Mouse (Mus musculus): ENCODE results near the gene Dmpk. TPM values are rescaled to one million over a fixed set of nuclear protein-coding genes. Genes with fewer than 3 reads are reported as not detected.

The Dmpk gene
- 12.4 and 13.8 TPM in 2 replicates for polyA plus RNA-seq (2014; fragmentation: Nextera tagmentation; extraction: Ambion mirVana)

- DNase-seq (ENCODE audit: low spot score) = no peak
- Histone ChIP-seq H3K9ac (ENCODE audit: low read length) (no peak within 1 kb of the TSS; the same call in 1 of the 2 replicates), H3K9me3 (ENCODE audit: control insufficient read depth, low read length) (no peaks in the 10 kb centered on the region), H3K27me3 (ENCODE audit: control insufficient read depth, insufficient read depth, low read length) (no peaks in the 10 kb centered on the region), H3K4me1 (replicated peaks; ENCODE audit: control insufficient read depth, insufficient read depth, low read length) (peaks cover 7% of the 10 kb centered on the region), H3K4me2 (ENCODE audit: low read depth, low read length, severe bottlenecking) (no peak within 1 kb of the TSS), H3K36me3 (ENCODE audit: control insufficient read depth, insufficient read depth, low read length) (peaks cover 12% of the 10 kb centered on the region), H3K27ac (ENCODE audit: low read depth, low read length) (no peak within 1 kb of the TSS), H3K4me3 (ENCODE audit: low read depth, low read length) (no peak within 1 kb of the TSS)
- ATAC-seq (replicated peaks; ENCODE audit: low FRiP score) = no peak
- WGBS = 49% methylated on average over 10 of the region's 10 CpGs
These were observed at the start of gene Dmpk for GRCm38 (mm10) chr7:19083701-19084100. Gene Dmpk (plus strand): TSS chr7:19083849.

GRCm38 (mm10) chr7:19044616-19045015, 39.0 kb upstream of the Dmpk start:
- no peaks in the 10 kb centered on the region for H3K9me3 ChIP-seq (ENCODE audit: control insufficient read depth, low read length)
- H3K36me3 ChIP-seq (ENCODE audit: control insufficient read depth, insufficient read depth, low read length) = peaks cover 43% of the 10 kb centered on the region
- H3K27me3 ChIP-seq (ENCODE audit: control insufficient read depth, insufficient read depth, low read length) = no peaks in the 10 kb centered on the region
- ATAC-seq (replicated peaks; ENCODE audit: low FRiP score) (no peak), DNase-seq (ENCODE audit: low spot score) (no peak)
- no peak overlapping the region for H3K9ac ChIP-seq (ENCODE audit: low read length)
- H3K4me3 ChIP-seq (ENCODE audit: low read depth, low read length) = no peak overlapping the region
- no peaks in the 10 kb centered on the region for H3K4me1 ChIP-seq (replicated peaks; ENCODE audit: control insufficient read depth, insufficient read depth, low read length)
- H3K27ac ChIP-seq (ENCODE audit: low read depth, low read length) = no peak overlapping the region
- H3K4me2 ChIP-seq (ENCODE audit: low read depth, low read length, severe bottlenecking) = no peak overlapping the region
- WGBS = 97% methylated on average over 6 of the region's 6 CpGs

GRCm38 (mm10) chr7:19046286-19047069, 37.2 kb upstream of the Dmpk start:
- H3K9ac ChIP-seq (ENCODE audit: low read length) = no peak overlapping the region
- H3K27ac ChIP-seq (ENCODE audit: low read depth, low read length) = no peak overlapping the region
- DNase-seq (ENCODE audit: low spot score) = no peak
- no peak overlapping the region for H3K4me2 ChIP-seq (ENCODE audit: low read depth, low read length, severe bottlenecking)
- H3K27me3 ChIP-seq (ENCODE audit: control insufficient read depth, insufficient read depth, low read length) = no peaks in the 10 kb centered on the region
- H3K4me3 ChIP-seq (ENCODE audit: low read depth, low read length) = no peak overlapping the region
- 91% methylated on average over 9 of the region's 11 CpGs for WGBS
- H3K36me3 ChIP-seq (ENCODE audit: control insufficient read depth, insufficient read depth, low read length) = peaks cover 40% of the 10 kb centered on the region
- H3K4me1 ChIP-seq (replicated peaks; ENCODE audit: control insufficient read depth, insufficient read depth, low read length) = no peaks in the 10 kb centered on the region
- H3K9me3 ChIP-seq (ENCODE audit: control insufficient read depth, low read length) = no peaks in the 10 kb centered on the region
- no peak for ATAC-seq (replicated peaks; ENCODE audit: low FRiP score)

- DNase-seq (ENCODE audit: low spot score) (no peak), ATAC-seq (replicated peaks; ENCODE audit: low FRiP score) (no peak)
- Histone ChIP-seq H3K27me3 (ENCODE audit: control insufficient read depth, insufficient read depth, low read length) (no peaks in the 10 kb centered on the region), H3K4me2 (ENCODE audit: low read depth, low read length, severe bottlenecking) (no peak overlapping the region), H3K9ac (ENCODE audit: low read length) (no peak overlapping the region), H3K4me3 (ENCODE audit: low read depth, low read length) (no peak overlapping the region), H3K4me1 (replicated peaks; ENCODE audit: control insufficient read depth, insufficient read depth, low read length) (no peaks in the 10 kb centered on the region), H3K36me3 (ENCODE audit: control insufficient read depth, insufficient read depth, low read length) (peaks cover 36% of the 10 kb centered on the region), H3K27ac (ENCODE audit: low read depth, low read length) (no peak overlapping the region), H3K9me3 (ENCODE audit: control insufficient read depth, low read length) (no peaks in the 10 kb centered on the region)
- WGBS = 92% methylated on average over 14 of the region's 14 CpGs
These were observed 35.6 kb upstream of the Dmpk start for GRCm38 (mm10) chr7:19048006-19048527.

- Histone ChIP-seq H3K9ac (ENCODE audit: low read length) (no peak overlapping the region), H3K36me3 (ENCODE audit: control insufficient read depth, insufficient read depth, low read length) (peaks cover 34% of the 10 kb centered on the region), H3K27ac (ENCODE audit: low read depth, low read length) (no peak overlapping the region), H3K27me3 (ENCODE audit: control insufficient read depth, insufficient read depth, low read length) (no peaks in the 10 kb centered on the region), H3K4me2 (ENCODE audit: low read depth, low read length, severe bottlenecking) (no peak overlapping the region), H3K9me3 (ENCODE audit: control insufficient read depth, low read length) (no peaks in the 10 kb centered on the region), H3K4me1 (replicated peaks; ENCODE audit: control insufficient read depth, insufficient read depth, low read length) (no peaks in the 10 kb centered on the region), H3K4me3 (ENCODE audit: low read depth, low read length) (no peak overlapping the region)
- ATAC-seq (replicated peaks; ENCODE audit: low FRiP score) = no peak
- DNase-seq (ENCODE audit: low spot score) = no peak
- 88% methylated on average over 5 of the region's 5 CpGs for WGBS
These were observed 34.4 kb upstream of the Dmpk start for GRCm38 (mm10) chr7:19049252-19049651.

GRCm38 (mm10) chr7:19050172-19050571, 33.5 kb upstream of the Dmpk start:
- Histone ChIP-seq H3K4me3 (ENCODE audit: low read depth, low read length) (no peak overlapping the region), H3K36me3 (ENCODE audit: control insufficient read depth, insufficient read depth, low read length) (peaks cover 28% of the 10 kb centered on the region), H3K27me3 (ENCODE audit: control insufficient read depth, insufficient read depth, low read length) (no peaks in the 10 kb centered on the region), H3K9ac (ENCODE audit: low read length) (no peak overlapping the region), H3K4me2 (ENCODE audit: low read depth, low read length, severe bottlenecking) (no peak overlapping the region), H3K4me1 (replicated peaks; ENCODE audit: control insufficient read depth, insufficient read depth, low read length) (no peaks in the 10 kb centered on the region), H3K27ac (ENCODE audit: low read depth, low read length) (no peak overlapping the region), H3K9me3 (ENCODE audit: control insufficient read depth, low read length) (no peaks in the 10 kb centered on the region)
- DNase-seq (ENCODE audit: low spot score) (no peak), ATAC-seq (replicated peaks; ENCODE audit: low FRiP score) (no peak)
- WGBS = 86% methylated on average over 8 of the region's 8 CpGs

GRCm38 (mm10) chr7:19051161-19051560, 32.5 kb upstream of the Dmpk start:
- DNase-seq (ENCODE audit: low spot score) (no peak), ATAC-seq (replicated peaks; ENCODE audit: low FRiP score) (no peak)
- Histone ChIP-seq H3K9me3 (ENCODE audit: control insufficient read depth, low read length) (no peaks in the 10 kb centered on the region), H3K27ac (ENCODE audit: low read depth, low read length) (no peak overlapping the region), H3K36me3 (ENCODE audit: control insufficient read depth, insufficient read depth, low read length) (peaks cover 22% of the 10 kb centered on the region), H3K9ac (ENCODE audit: low read length) (no peak overlapping the region), H3K27me3 (ENCODE audit: control insufficient read depth, insufficient read depth, low read length) (no peaks in the 10 kb centered on the region), H3K4me2 (ENCODE audit: low read depth, low read length, severe bottlenecking) (no peak overlapping the region), H3K4me3 (ENCODE audit: low read depth, low read length) (no peak overlapping the region), H3K4me1 (replicated peaks; ENCODE audit: control insufficient read depth, insufficient read depth, low read length) (no peaks in the 10 kb centered on the region)
- 75% methylated on average over 4 of the region's 4 CpGs for WGBS

GRCm38 (mm10) chr7:19052345-19053135, 31.1 kb upstream of the Dmpk start:
- 90% methylated on average over 15 of the region's 15 CpGs for WGBS
- peaks cover 19% of the 10 kb centered on the region for H3K36me3 ChIP-seq (ENCODE audit: control insufficient read depth, insufficient read depth, low read length)
- DNase-seq (ENCODE audit: low spot score) (no peak), ATAC-seq (replicated peaks; ENCODE audit: low FRiP score) (no peak)
- H3K4me1 ChIP-seq (replicated peaks; ENCODE audit: control insufficient read depth, insufficient read depth, low read length) = no peaks in the 10 kb centered on the region
- no peaks in the 10 kb centered on the region for H3K27me3 ChIP-seq (ENCODE audit: control insufficient read depth, insufficient read depth, low read length)
- H3K4me3 ChIP-seq (ENCODE audit: low read depth, low read length) = no peak overlapping the region
- H3K9ac ChIP-seq (ENCODE audit: low read length) = no peak overlapping the region
- H3K4me2 ChIP-seq (ENCODE audit: low read depth, low read length, severe bottlenecking) = no peak overlapping the region
- no peak overlapping the region for H3K27ac ChIP-seq (ENCODE audit: low read depth, low read length)
- H3K9me3 ChIP-seq (ENCODE audit: control insufficient read depth, low read length) = no peaks in the 10 kb centered on the region
